Mouse (Mus musculus): ENCODE measurements around the gene Pam. TPM values are rescaled to one million over a fixed set of nuclear protein-coding genes. Genes with fewer than 3 reads are reported as not detected.

Pam gene
- total and polyA plus RNA-seq, 3 experiments = not detected

GRCm38 (mm10) chr1:97997088-97997487 is 98.4 kb downstream of the Pam start (continued):
- TF ChIP-seq CTCF (IDR thresholded peaks at IDR 0.05 in 2 of 3, conservative IDR thresholded peaks at IDR 0.05 in 1 of 3; ENCODE audit: control insufficient read depth in 1 of 3, insufficient read depth in 1 of 3, low read depth in 2 of 3, low read length in 3 of 3, poor library complexity in 1 of 3, severe bottlenecking in 1 of 3) = no peak

GRCm38 (mm10) chr1:97991976-97992375 is 103.5 kb downstream of the Pam start:
- TF ChIP-seq POLR2AphosphoS2 (IDR thresholded peaks at IDR 0.05; ENCODE audit: low read length) (no peak), E2F4 (IDR thresholded peaks at IDR 0.05; ENCODE audit: borderline replicate concordance, low read depth, low read length) (no peak), MAZ (IDR thresholded peaks at IDR 0.05; ENCODE audit: low read depth, low read length) (no peak), CTCF (IDR thresholded peaks at IDR 0.05 in 2 of 3, conservative IDR thresholded peaks at IDR 0.05 in 1 of 3; ENCODE audit: control insufficient read depth in 1 of 3, insufficient read depth in 1 of 3, low read depth in 2 of 3, low read length in 3 of 3, poor library complexity in 1 of 3, severe bottlenecking in 1 of 3) (no peak), ZNF384 (IDR thresholded peaks at IDR 0.05; ENCODE audit: low read depth, low read length) (no peak), HCFC1 (IDR thresholded peaks at IDR 0.05; ENCODE audit: low read depth, low read length) (no peak), RCOR1 (IDR thresholded peaks at IDR 0.05; ENCODE audit: low read depth, low read length) (no peak), BHLHE40 (IDR thresholded peaks at IDR 0.05; ENCODE audit: borderline replicate concordance, low read depth, low read length) (no peak), USF2 (IDR thresholded peaks at IDR 0.05; ENCODE audit: borderline replicate concordance in 1 of 2, insufficient read depth in 1 of 2, low read depth in 1 of 2, low read length in 2 of 2) (no peak), POLR2A (IDR thresholded peaks at IDR 0.05; ENCODE audit: control insufficient read depth in 1 of 2, insufficient read depth in 1 of 2, low read depth in 1 of 2, low read length in 2 of 2, poor library complexity in 1 of 2) (no peak), GABPA (IDR thresholded peaks at IDR 0.05; ENCODE audit: low read depth, low read length) (no peak), TBP (IDR thresholded peaks at IDR 0.05; ENCODE audit: low read depth, low read length) (no peak)
- Histone ChIP-seq H3K4me1 (ENCODE audit: control insufficient read depth in 1 of 2, insufficient read depth in 2 of 2, low read length in 2 of 2) (no peaks in the 10 kb centered on the region), H3K27me3 (ENCODE audit: control insufficient read depth in 1 of 2, insufficient read depth in 2 of 2, low read length in 2 of 2) (no peaks in the 10 kb centered on the region), H3K9ac (ENCODE audit: control insufficient read depth, low read depth, low read length, poor library complexity, severe bottlenecking) (no peak overlapping the region), H3K79me2 (ENCODE audit: control insufficient read depth, insufficient read depth, low read length, poor library complexity) (no peaks in the 10 kb centered on the region), H3K4me3 (ENCODE audit: control insufficient read depth in 1 of 2, insufficient read depth in 1 of 2, low read depth in 2 of 2, low read length in 2 of 2) (no peak overlapping the region), H3K36me3 (ENCODE audit: control insufficient read depth in 1 of 2, insufficient read depth in 2 of 2, low read length in 2 of 2) (no peaks in the 10 kb centered on the region), H3K9me3 (replicated peaks; ENCODE audit: insufficient read depth, low read length) (no peaks in the 10 kb centered on the region), H3K27ac (ENCODE audit: control insufficient read depth, low read depth, low read length) (no peak overlapping the region)
- DNase-seq (ENCODE audit: low read depth, low spot score) = no peak

GRCm38 (mm10) chr1:97983189-97983588 is 112.3 kb downstream of the Pam start:
- H3K36me3 ChIP-seq (ENCODE audit: control insufficient read depth in 1 of 2, insufficient read depth in 2 of 2, low read length in 2 of 2) = no peaks in the 10 kb centered on the region
- H3K4me3 ChIP-seq (ENCODE audit: control insufficient read depth in 1 of 2, insufficient read depth in 1 of 2, low read depth in 2 of 2, low read length in 2 of 2) = no peak overlapping the region
- H3K9me3 ChIP-seq (replicated peaks; ENCODE audit: insufficient read depth, low read length) = no peaks in the 10 kb centered on the region
- no peaks in the 10 kb centered on the region for H3K27me3 ChIP-seq (ENCODE audit: control insufficient read depth in 1 of 2, insufficient read depth in 2 of 2, low read length in 2 of 2)
- TF ChIP-seq TBP (IDR thresholded peaks at IDR 0.05; ENCODE audit: low read depth, low read length) = no peak
- no peak for TF ChIP-seq KAT2A (conservative IDR thresholded peaks at IDR 0.05; ENCODE audit: low read depth, low read length)
- H3K27ac ChIP-seq (ENCODE audit: control insufficient read depth, low read depth, low read length) = no peak overlapping the region
- DNase-seq (ENCODE audit: low read depth, low spot score) = no peak
- H3K4me1 ChIP-seq (ENCODE audit: control insufficient read depth in 1 of 2, insufficient read depth in 2 of 2, low read length in 2 of 2) = no peaks in the 10 kb centered on the region
- H3K79me2 ChIP-seq (ENCODE audit: control insufficient read depth, insufficient read depth, low read length, poor library complexity) = no peaks in the 10 kb centered on the region
- H3K9ac ChIP-seq (ENCODE audit: control insufficient read depth, low read depth, low read length, poor library complexity, severe bottlenecking) = no peak overlapping the region
